In the genomic region with DNA sequence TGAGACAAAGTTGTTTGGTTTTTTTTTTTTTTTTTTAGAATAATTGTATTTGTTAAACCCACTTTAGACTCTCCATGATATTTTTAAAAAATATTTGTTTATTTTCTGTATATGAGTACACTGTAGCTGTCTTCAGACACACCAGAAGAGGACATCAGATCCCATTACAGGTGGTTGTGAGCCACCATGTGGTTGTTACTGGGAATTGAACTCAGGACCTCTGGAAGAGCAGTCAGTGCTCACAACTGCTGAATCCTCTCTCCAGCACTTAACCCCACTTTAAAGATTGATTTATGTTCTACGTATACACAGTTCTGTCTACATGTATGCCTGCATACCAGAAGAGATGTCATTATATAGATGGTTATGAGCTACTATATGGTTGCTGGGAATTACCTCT, we compare ENCODE assay signal across 12 mouse cellular contexts. TPM values are rescaled to one million over a fixed set of nuclear protein-coding genes. Genes with fewer than 3 reads are reported as not detected.
DNase-seq lines count a peak whose midpoint lies in the region; ATAC-seq and TF ChIP-seq lines count a peak whose summit lies in the region.
"Not testable (repeated sequence)": the region's sequence is repeated elsewhere in the genome, so short reads cannot be mapped to it uniquely, and the experiment has no call there.
"Had no signal": no experiment of that assay in that cellular context is flagged by ENCODE, and none has a peak within 500 bp of the region (broad histone marks: within the 10 kb centered on the region; RNA-seq: fewer than 3 reads in every experiment).

No protein-coding gene starts in this region.

- peak; percentile 13; the same call in 1 of the 2 replicates for TF ChIP-seq CTCF in E14TG2a.4 (conservative IDR thresholded peaks at IDR 0.05; ENCODE audit: low read length)
- peak; percentile 29; the same call in 1 of the 2 replicates for TF ChIP-seq CTCF in forebrain, postnatal 0 days (IDR thresholded peaks at IDR 0.05; ENCODE audit: low read depth)
- TF ChIP-seq CTCF in heart, adult 2 months (IDR thresholded peaks at IDR 0.05): peak; percentile 55
- peak; percentile 44 for TF ChIP-seq CTCF in intestine, postnatal 0 days (IDR thresholded peaks at IDR 0.05; ENCODE audit: low read depth)
- peak; percentile 42 for TF ChIP-seq CTCF in left cerebral cortex, adult 2 months (IDR thresholded peaks at IDR 0.05)
- peak; percentile 34 for TF ChIP-seq CTCF in midbrain, postnatal 0 days (IDR thresholded peaks at IDR 0.05)

- not testable (repeated sequence) for ATAC-seq in forebrain, postnatal 0 days; intestine, postnatal 0 days; midbrain, postnatal 0 days (ENCODE audit: low FRiP score)

- not testable (repeated sequence) for H3K9me3 ChIP-seq in E14TG2a.4 (ENCODE audit: low read length); forebrain, postnatal 0 days (ENCODE audit: low read length); intestine, postnatal 0 days (ENCODE audit: control insufficient read depth); midbrain, postnatal 0 days (ENCODE audit: low read length)

- H3K4me1 ChIP-seq in E14TG2a.4 (replicated peaks; ENCODE audit: low read depth, low read length); forebrain, postnatal 0 days (ENCODE audit: insufficient read depth); heart, adult 2 months (ENCODE audit: control insufficient read depth, insufficient read depth, low read length); intestine, postnatal 0 days (replicated peaks; ENCODE audit: control insufficient read depth, insufficient read depth, low read length); midbrain, postnatal 0 days (ENCODE audit: insufficient read depth, low read length): not testable (repeated sequence)

- H3K36me3 ChIP-seq in E14TG2a.4 (ENCODE audit: insufficient read depth, low read length): peaks cover 70% of the 10 kb centered on the region
- H3K36me3 ChIP-seq in forebrain, postnatal 0 days (ENCODE audit: insufficient read depth): peaks cover 57% of the 10 kb centered on the region
- not testable (repeated sequence) for H3K36me3 ChIP-seq in heart, adult 2 months (ENCODE audit: control insufficient read depth, insufficient read depth, low read length)
- peaks cover 46% of the 10 kb centered on the region for H3K36me3 ChIP-seq in intestine, postnatal 0 days (ENCODE audit: control insufficient read depth, insufficient read depth)
- H3K36me3 ChIP-seq in midbrain, postnatal 0 days (ENCODE audit: insufficient read depth, low read length): peaks cover 52% of the 10 kb centered on the region

- not testable (repeated sequence) for TF ChIP-seq EP300 in heart, adult 2 months (IDR thresholded peaks at IDR 0.05; ENCODE audit: insufficient read depth, low read depth, low read length)

- not testable (repeated sequence) for H3K4me2 ChIP-seq in forebrain, postnatal 0 days (ENCODE audit: low read depth); intestine, postnatal 0 days (replicated peaks; ENCODE audit: low read depth); midbrain, postnatal 0 days (ENCODE audit: low read depth, low read length, poor library complexity, severe bottlenecking)

- TF ChIP-seq POLR2A in heart, adult 2 months (IDR thresholded peaks at IDR 0.05; ENCODE audit: insufficient read depth, low read depth, low read length): not testable (repeated sequence)

- WGBS in forebrain, postnatal 0 days: 98% methylated on average over 1 of the region's 1 CpGs
- WGBS in heart, adult 2 months: 91% methylated on average over 1 of the region's 1 CpGs
- 81% methylated on average over 1 of the region's 1 CpGs for WGBS in intestine, postnatal 0 days
- 95% methylated on average over 1 of the region's 1 CpGs for WGBS in midbrain, postnatal 0 days

- H3K27me3 ChIP-seq in E14TG2a.4 (ENCODE audit: insufficient read depth, low read length); forebrain, postnatal 0 days (ENCODE audit: insufficient read depth, low read length); heart, adult 2 months (ENCODE audit: control insufficient read depth, insufficient read depth, low read length); intestine, postnatal 0 days (replicated peaks; ENCODE audit: control insufficient read depth, insufficient read depth, low read length); midbrain, postnatal 0 days (ENCODE audit: insufficient read depth, low read length): not testable (repeated sequence)

- not testable (repeated sequence) for DNase-seq in forebrain, postnatal 0 days; heart, adult 2 months; left cerebral cortex, adult 2 months (ENCODE audit: extremely low spot score in 1 of 2, low spot score in 2 of 2); midbrain, postnatal 0 days (ENCODE audit: low spot score)

- intact Hi-C loops in heart, adult 2 months (cut with DNase I); left cerebral cortex, adult 2 months (cut with DNase I): not testable (repeated sequence)

- H3K4me3 ChIP-seq in E14TG2a.4 (replicated peaks; ENCODE audit: low read length); forebrain, postnatal 0 days (ENCODE audit: low read depth, low read length); heart, adult 2 months; intestine, postnatal 0 days (ENCODE audit: low read depth, low read length); left cerebral cortex, adult 2 months; midbrain, postnatal 0 days (ENCODE audit: low read depth, low read length): not testable (repeated sequence)

- H3K79me2 ChIP-seq in heart, adult 2 months (replicated peaks; ENCODE audit: control insufficient read depth, insufficient read depth, low read length): not testable (repeated sequence)

- H3K9ac ChIP-seq in forebrain, postnatal 0 days; heart, adult 2 months (ENCODE audit: low read depth, low read length); intestine, postnatal 0 days (ENCODE audit: low read depth, low read length); midbrain, postnatal 0 days (replicated peaks; ENCODE audit: low read length, poor library complexity, severe bottlenecking): not testable (repeated sequence)

- H3K27ac ChIP-seq in forebrain, postnatal 0 days (ENCODE audit: low read depth, low read length); heart, adult 2 months; intestine, postnatal 0 days (ENCODE audit: low read depth, low read length); left cerebral cortex, adult 2 months; midbrain, postnatal 0 days (ENCODE audit: low read depth, low read length): not testable (repeated sequence)

RNA-seq across cellular contexts. Expression of a gene that starts 26.0 kb away (rescaled TPM):
- total RNA-seq in forebrain, postnatal 0 days (2014; rRNA removed): 180 and 182 TPM in 2 replicates
- polyA plus RNA-seq in forebrain, postnatal 0 days (2015; fragmentation: Nextera tagmentation; extraction: Ambion mirVana): 117 and 165 TPM in 2 replicates
- total RNA-seq in heart, adult 2 months (2021): 10 to 100 TPM; 17.6 to 18.9 TPM
- 11.2 and 18.2 TPM in 2 replicates for polyA plus RNA-seq in heart, adult 2 months (2012; rRNA removed)
- 43.9 and 46.8 TPM in 2 replicates for polyA plus RNA-seq in intestine, postnatal 0 days (2015; fragmentation: Nextera tagmentation; extraction: Ambion mirVana)
- 100 to 1,000 TPM; 148 to 158 TPM for total RNA-seq in left cerebral cortex, adult 2 months (2021)
- 204 and 210 TPM in 2 replicates for total RNA-seq in midbrain, postnatal 0 days (2014; rRNA removed)
- 186 and 197 TPM in 2 replicates for polyA plus RNA-seq in midbrain, postnatal 0 days (2015; fragmentation: Nextera tagmentation; extraction: Ambion mirVana)

RNA-seq across cellular contexts. Expression of a gene that starts 34.8 kb away (rescaled TPM):
- 33.9 and 37.5 TPM in 2 replicates for total RNA-seq in forebrain, postnatal 0 days (2014; rRNA removed)
- 33.4 and 34.6 TPM in 2 replicates for polyA plus RNA-seq in forebrain, postnatal 0 days (2015; fragmentation: Nextera tagmentation; extraction: Ambion mirVana)
- 10 to 100 TPM; 14.0 to 15.3 TPM for total RNA-seq in heart, adult 2 months (2021)
- polyA plus RNA-seq in heart, adult 2 months (2012; rRNA removed): 11.0 and 20.5 TPM in 2 replicates
- 23.1 and 23.8 TPM in 2 replicates for polyA plus RNA-seq in intestine, postnatal 0 days (2015; fragmentation: Nextera tagmentation; extraction: Ambion mirVana)
- 10 to 100 TPM; 19.4 to 22.2 TPM for total RNA-seq in left cerebral cortex, adult 2 months (2021)
- 29.5 and 29.7 TPM in 2 replicates for total RNA-seq in midbrain, postnatal 0 days (2014; rRNA removed)
- 28.4 and 30.1 TPM in 2 replicates for polyA plus RNA-seq in midbrain, postnatal 0 days (2015; fragmentation: Nextera tagmentation; extraction: Ambion mirVana)

RNA-seq across cellular contexts. Expression of a gene that starts 36.8 kb away (rescaled TPM):
- 90.4 and 111 TPM in 2 replicates for total RNA-seq in forebrain, postnatal 0 days (2014; rRNA removed)
- 21.2 and 25.6 TPM in 2 replicates for polyA plus RNA-seq in forebrain, postnatal 0 days (2015; fragmentation: Nextera tagmentation; extraction: Ambion mirVana)
- total RNA-seq in heart, adult 2 months (2021): 10 to 100 TPM; 56.6 to 61.0 TPM
- 42.2 and 83.2 TPM in 2 replicates for polyA plus RNA-seq in heart, adult 2 months (2012; rRNA removed)
- polyA plus RNA-seq in intestine, postnatal 0 days (2015; fragmentation: Nextera tagmentation; extraction: Ambion mirVana): 14.1 and 14.8 TPM in 2 replicates
- 100 to 1,000 TPM; 166 to 172 TPM for total RNA-seq in left cerebral cortex, adult 2 months (2021)
- 86.9 and 105 TPM in 2 replicates for total RNA-seq in midbrain, postnatal 0 days (2014; rRNA removed)
- polyA plus RNA-seq in midbrain, postnatal 0 days (2015; fragmentation: Nextera tagmentation; extraction: Ambion mirVana): 26.2 and 28.1 TPM in 2 replicates

RNA-seq across cellular contexts. Expression of a gene that starts 44.1 kb away (rescaled TPM):
- total RNA-seq in forebrain, postnatal 0 days (2014; rRNA removed): 0.08 and 0.24 TPM in 2 replicates
- polyA plus RNA-seq in forebrain, postnatal 0 days (2015; fragmentation: Nextera tagmentation; extraction: Ambion mirVana): 0.15 and 0.34 TPM in 2 replicates
- under 1 TPM; 0.05 to 0.10 TPM for total RNA-seq in heart, adult 2 months (2021)
- 0.02 TPM in 1 of 2 replicates, not detected in the other for polyA plus RNA-seq in heart, adult 2 months (2012; rRNA removed)
- 0.04 TPM in 1 of 2 replicates, not detected in the other for polyA plus RNA-seq in intestine, postnatal 0 days (2015; fragmentation: Nextera tagmentation; extraction: Ambion mirVana)
- under 1 TPM in 1 of 2 experiments, not detected in 1; 0.07 TPM for total RNA-seq in left cerebral cortex, adult 2 months (2021)
- not detected in 2 replicates for total RNA-seq in midbrain, postnatal 0 days (2014; rRNA removed)
- polyA plus RNA-seq in midbrain, postnatal 0 days (2015; fragmentation: Nextera tagmentation; extraction: Ambion mirVana): 0.16 and 0.19 TPM in 2 replicates
- total RNA-seq: adrenal gland, adult 8-10 months; adrenal gland, postnatal 25 days; hematopoietic stem cell, adult 5-6 weeks had no signal
- polyA plus RNA-seq: embryonic facial prominence, embryonic 13.5 days; erythroblast, embryonic 14.5 days; G1E had no signal
